Mouse (Mus musculus): ENCODE measurements at regions not wholly inside any gene's neighbourhood (a gene's known extent, or its start where the extent isn't known, plus 50 kb on each side); places are given as distances from the start of the nearest gene placed in this dataset.

DNA sequence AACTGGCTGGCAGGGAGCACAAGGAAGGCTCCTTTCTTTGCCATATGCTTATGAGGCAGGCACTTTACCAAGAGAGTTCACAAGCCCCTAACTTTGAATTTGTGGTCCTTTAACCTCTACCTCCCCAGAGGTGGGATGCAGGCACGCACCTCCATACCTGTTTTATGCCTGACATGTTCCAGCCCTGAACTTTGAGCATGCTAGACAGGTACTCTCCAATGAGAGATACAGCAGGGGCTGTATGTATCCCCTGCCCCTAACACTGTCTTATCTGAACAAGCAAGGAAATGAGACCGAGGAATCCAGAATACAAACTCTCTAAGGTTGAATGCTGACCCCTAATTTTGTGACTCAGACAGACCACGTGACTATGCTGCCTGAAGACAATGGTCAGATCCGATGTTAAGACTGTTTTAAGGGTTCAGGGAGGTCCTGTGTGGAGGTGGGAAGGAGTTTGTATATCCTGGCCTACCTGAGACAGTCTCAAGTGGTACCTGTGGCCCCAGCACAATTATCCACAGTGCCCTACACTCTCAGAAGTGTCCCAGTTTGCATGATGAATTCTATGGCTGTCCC is 91.2 kb downstream of the Inhbb start:
- Histone ChIP-seq H3K4me3 (ENCODE audit: low read depth, low read length) (no peak overlapping the region), H3K27me3 (ENCODE audit: insufficient read depth, low read length) (no peaks in the 10 kb centered on the region), H3K27ac (ENCODE audit: low read depth) (no peak overlapping the region), H3K9me3 (ENCODE audit: low read length) (no peaks in the 10 kb centered on the region), H3K4me2 (ENCODE audit: low read depth, low read length) (no peak overlapping the region), H3K9ac (replicated peaks) (no peak overlapping the region), H3K4me1 (ENCODE audit: insufficient read depth) (no peaks in the 10 kb centered on the region), H3K36me3 (replicated peaks; ENCODE audit: insufficient read depth, low read length) (no peaks in the 10 kb centered on the region)
- TF ChIP-seq EP300 (IDR thresholded peaks at IDR 0.05; ENCODE audit: low read depth) (no peak), CTCF (IDR thresholded peaks at IDR 0.05; ENCODE audit: low read depth) (no peak)
- DNase-seq (no peak), ATAC-seq (no peak)
- WGBS (ENCODE audit: insufficient replicate concordance): 70% methylated on average over 4 of the region's 4 CpGs

- H3K27me3 ChIP-seq (ENCODE audit: insufficient read depth, low read length): no peaks in the 10 kb centered on the region
- H3K9ac ChIP-seq (replicated peaks): no peak overlapping the region
- no peak overlapping the region for H3K4me2 ChIP-seq (ENCODE audit: low read depth, low read length)
- no peak for ATAC-seq
- 57% methylated on average over 7 of the region's 7 CpGs for WGBS (ENCODE audit: insufficient replicate concordance)
- H3K9me3 ChIP-seq (ENCODE audit: low read length): no peaks in the 10 kb centered on the region
- no peak overlapping the region for H3K4me3 ChIP-seq (ENCODE audit: low read depth, low read length)
- no peaks in the 10 kb centered on the region for H3K4me1 ChIP-seq (ENCODE audit: insufficient read depth)
- TF ChIP-seq CTCF (IDR thresholded peaks at IDR 0.05; ENCODE audit: low read depth) (no peak), EP300 (IDR thresholded peaks at IDR 0.05; ENCODE audit: low read depth) (no peak)
- H3K36me3 ChIP-seq (replicated peaks; ENCODE audit: insufficient read depth, low read length): no peaks in the 10 kb centered on the region
- no peak overlapping the region for H3K27ac ChIP-seq (ENCODE audit: low read depth)
- no peak for DNase-seq
Measured at GRCm38 (mm10) chr1:119329693-119330434, 92.2 kb downstream of the Inhbb start.

DNA sequence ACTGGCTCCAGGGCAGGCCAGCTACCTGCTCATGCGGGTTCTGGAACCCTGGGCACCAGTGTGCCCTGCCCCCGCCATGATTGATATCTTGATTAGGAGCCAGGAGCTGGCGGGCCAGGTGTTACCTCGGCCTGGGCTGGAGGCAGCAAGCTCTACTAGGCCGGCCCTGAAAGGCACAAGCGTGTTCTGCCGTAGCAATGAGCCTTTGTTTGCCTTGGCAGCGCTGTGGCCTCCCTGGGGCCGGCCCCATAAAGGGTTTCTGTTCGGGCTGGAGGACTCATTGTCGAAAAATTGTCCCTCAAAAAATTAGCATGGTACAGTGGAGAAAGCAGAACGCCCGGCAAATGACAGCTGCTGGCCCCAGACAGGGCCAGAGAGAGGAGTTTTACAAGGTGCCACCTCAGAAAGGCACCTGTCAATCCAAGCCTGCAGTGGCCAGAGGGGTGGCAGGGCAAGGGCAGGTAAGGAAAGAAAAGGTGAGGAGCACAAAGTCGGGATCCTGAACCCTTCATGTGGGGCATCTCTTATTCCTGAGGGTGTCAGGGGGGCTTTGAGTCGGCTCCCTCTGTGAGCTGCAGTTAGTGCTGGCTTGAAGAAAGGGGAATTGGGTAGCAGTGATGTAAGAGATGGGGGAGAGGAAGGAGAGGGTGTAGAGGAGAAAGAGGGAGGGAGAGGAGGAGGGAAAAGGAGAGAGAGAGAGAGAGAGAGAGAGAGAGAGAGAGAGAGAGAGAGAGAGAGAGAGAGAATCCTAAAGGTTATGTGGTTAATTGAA is 92.9 kb downstream of the Inhbb start:
- Histone ChIP-seq H3K9me3 (ENCODE audit: low read length) (no peaks in the 10 kb centered on the region), H3K4me1 (ENCODE audit: insufficient read depth) (no peaks in the 10 kb centered on the region), H3K27ac (ENCODE audit: low read depth) (no peak overlapping the region), H3K27me3 (ENCODE audit: insufficient read depth, low read length) (no peaks in the 10 kb centered on the region), H3K36me3 (replicated peaks; ENCODE audit: insufficient read depth, low read length) (no peaks in the 10 kb centered on the region), H3K9ac (replicated peaks) (0 out of 2 replicates have a peak overlapping the region, but pooled peaks have one; percentile 4), H3K4me3 (ENCODE audit: low read depth, low read length) (no peak overlapping the region), H3K4me2 (ENCODE audit: low read depth, low read length) (no peak overlapping the region)
- ATAC-seq: peak; percentile 38; the same call in 1 of the 2 replicates
- 41% methylated on average over 15 of the region's 15 CpGs for WGBS (ENCODE audit: insufficient replicate concordance)
- peak; percentile 33 for DNase-seq
- TF ChIP-seq EP300 (IDR thresholded peaks at IDR 0.05; ENCODE audit: low read depth) (no peak), CTCF (IDR thresholded peaks at IDR 0.05; ENCODE audit: low read depth) (no peak)

GRCm38 (mm10) chr1:119324551-119324950 is 97.5 kb downstream of the Inhbb start:
- Histone ChIP-seq H3K36me3 (replicated peaks; ENCODE audit: insufficient read depth, low read length) (no peaks in the 10 kb centered on the region), H3K27me3 (ENCODE audit: insufficient read depth, low read length) (no peaks in the 10 kb centered on the region), H3K4me1 (ENCODE audit: insufficient read depth) (no peaks in the 10 kb centered on the region), H3K4me2 (ENCODE audit: low read depth, low read length) (no peak overlapping the region), H3K4me3 (ENCODE audit: low read depth, low read length) (no peak overlapping the region), H3K9ac (replicated peaks) (no peak overlapping the region), H3K9me3 (ENCODE audit: low read length) (no peaks in the 10 kb centered on the region), H3K27ac (ENCODE audit: low read depth) (no peak overlapping the region)
- DNase-seq: no peak
- TF ChIP-seq EP300 (IDR thresholded peaks at IDR 0.05; ENCODE audit: low read depth): no peak
- TF ChIP-seq CTCF (IDR thresholded peaks at IDR 0.05; ENCODE audit: low read depth): no peak
- 71% methylated on average over 8 of the region's 8 CpGs for WGBS (ENCODE audit: insufficient replicate concordance)
- no peak for ATAC-seq

- ATAC-seq: no peak
- no peaks in the 10 kb centered on the region for H3K4me1 ChIP-seq (ENCODE audit: insufficient read depth)
Measured at GRCm38 (mm10) chr1:119322279-119322995, 99.6 kb downstream of the Inhbb start.

DNA sequence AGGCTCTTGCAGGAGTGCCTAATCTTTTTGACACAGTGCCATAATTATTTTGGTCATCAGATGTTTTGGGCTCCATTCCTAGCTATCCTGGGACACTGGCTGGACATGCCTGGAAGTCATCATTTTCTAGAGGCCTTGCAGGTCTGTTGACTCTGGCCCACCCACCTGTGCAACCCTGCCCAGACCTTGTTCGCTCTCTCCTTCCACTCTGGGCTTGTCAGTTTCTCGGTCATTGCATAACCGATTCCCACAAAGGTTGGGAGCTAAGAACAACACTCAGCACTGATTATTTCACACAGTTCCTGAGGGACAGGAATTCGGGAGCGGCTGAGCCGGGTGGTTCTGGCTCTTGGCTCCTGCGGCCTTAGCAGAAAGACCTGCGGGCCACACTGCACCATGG is 100.2 kb downstream of the Inhbb start:
- WGBS (ENCODE audit: insufficient replicate concordance): 65% methylated on average over 8 of the region's 8 CpGs
- H3K4me2 ChIP-seq (ENCODE audit: low read depth, low read length): no peak overlapping the region
- H3K27me3 ChIP-seq (ENCODE audit: insufficient read depth, low read length): no peaks in the 10 kb centered on the region
- H3K36me3 ChIP-seq (replicated peaks; ENCODE audit: insufficient read depth, low read length): no peaks in the 10 kb centered on the region
- H3K4me1 ChIP-seq (ENCODE audit: insufficient read depth): no peaks in the 10 kb centered on the region
- no peak overlapping the region for H3K4me3 ChIP-seq (ENCODE audit: low read depth, low read length)
- no peak overlapping the region for H3K27ac ChIP-seq (ENCODE audit: low read depth)
- DNase-seq: no peak
- H3K9ac ChIP-seq (replicated peaks): no peak overlapping the region
- no peaks in the 10 kb centered on the region for H3K9me3 ChIP-seq (ENCODE audit: low read length)
- ATAC-seq: no peak
- TF ChIP-seq CTCF (IDR thresholded peaks at IDR 0.05; ENCODE audit: low read depth) (no peak), EP300 (IDR thresholded peaks at IDR 0.05; ENCODE audit: low read depth) (no peak)

More at GRCm38 (mm10) chr1:119322279-119322995, 99.6 kb downstream of the Inhbb start:
- no peak overlapping the region for H3K27ac ChIP-seq (ENCODE audit: low read depth)
- no peak overlapping the region for H3K9ac ChIP-seq (replicated peaks)
- 73% methylated on average over 10 of the region's 10 CpGs for WGBS (ENCODE audit: insufficient replicate concordance)
- DNase-seq: no peak
- no peak overlapping the region for H3K4me2 ChIP-seq (ENCODE audit: low read depth, low read length)
- no peaks in the 10 kb centered on the region for H3K36me3 ChIP-seq (replicated peaks; ENCODE audit: insufficient read depth, low read length)
- H3K9me3 ChIP-seq (ENCODE audit: low read length): no peaks in the 10 kb centered on the region
- H3K27me3 ChIP-seq (ENCODE audit: insufficient read depth, low read length): no peaks in the 10 kb centered on the region
- TF ChIP-seq EP300 (IDR thresholded peaks at IDR 0.05; ENCODE audit: low read depth): no peak
- no peak for TF ChIP-seq CTCF (IDR thresholded peaks at IDR 0.05; ENCODE audit: low read depth)
- H3K4me3 ChIP-seq (ENCODE audit: low read depth, low read length): no peak overlapping the region

Data from liver, postnatal 0 days (tissue).